Mouse (Mus musculus) small intestine, adult 2 months (tissue): ENCODE measurements around the gene Tut7. TPM values are rescaled to one million over a fixed set of nuclear protein-coding genes. Genes with fewer than 3 reads are reported as not detected.
"Not testable (repeated sequence)": the region's sequence is repeated elsewhere in the genome, so short reads cannot be mapped to it uniquely, and the experiment has no call there.

Experiments used
- H3K27ac ChIP-seq: fragments of 200-500 bp; 2 replicates; pipeline ENCODE4 v1.5.1; 2012; ENCODE audit warnings: low read depth, low read length, control low read depth, inconsistent platforms; ENCODE audit not compliant: insufficient read depth
- H3K27me3 ChIP-seq: fragments of 200-500 bp; 2 replicates; pipeline ENCODE4 v1.6.1; 2012; ENCODE audit warnings: mild to moderate bottlenecking, moderate library complexity, low read length, inconsistent platforms; ENCODE audit not compliant: control insufficient read depth, insufficient read depth
- H3K36me3 ChIP-seq: fragments of 200-500 bp; 2 replicates; pipeline ENCODE4 v1.6.1; 2012; ENCODE audit warnings: mild to moderate bottlenecking, low read length, control low read depth, inconsistent platforms; ENCODE audit not compliant: control insufficient read depth, insufficient read depth
- H3K4me1 ChIP-seq: fragments of 200-500 bp; 2 replicates; pipeline ENCODE4 v1.6.1; 2012; ENCODE audit warnings: low read length, inconsistent platforms, mixed read lengths; ENCODE audit not compliant: control insufficient read depth, insufficient read depth, insufficient read length
- H3K4me3 ChIP-seq: fragments of 200-500 bp; 2 replicates; pipeline ENCODE4 v1.5.1; 2012; ENCODE audit warnings: low read depth, mild to moderate bottlenecking, control low read depth, inconsistent platforms, low read length, moderate library complexity
- CTCF ChIP-seq: fragments of 200-500 bp; IDR thresholded peaks from 2 replicates; pipeline ENCODE4 v1.5.1; 2012; ENCODE audit warnings: low read depth, mild to moderate bottlenecking, control low read depth, inconsistent platforms, low read length, moderate library complexity, mixed read lengths; ENCODE audit not compliant: insufficient replicate concordance, insufficient read length; ENCODE audit errors: extremely low read depth
- POLR2A ChIP-seq: fragments of 200-500 bp; IDR thresholded peaks from 2 replicates; pipeline ENCODE4 v1.6.1; 2012; ENCODE audit warnings: low read depth, mild to moderate bottlenecking, control low read depth, inconsistent platforms, low read length, moderate library complexity
- WGBS: fragments of 180-500 bp; shearing (Covaris S2); methylation state at CpG from one replicate; pipeline ENCODE4 v1.1.7; 2018; 5-methylcytosine and 5-hydroxymethylcytosine counted together
- polyA plus RNA-seq: library from polyadenylated mRNA; depleted of rRNA; stranded (reverse); fragments of >200 nt; gene quantifications from 2 replicates; pipeline ENCODE4 v1.2.3, GENCODE M21; 2012

The Tut7 gene
- polyA plus RNA-seq, 1 experiment, result 33.3 TPM

DNA sequence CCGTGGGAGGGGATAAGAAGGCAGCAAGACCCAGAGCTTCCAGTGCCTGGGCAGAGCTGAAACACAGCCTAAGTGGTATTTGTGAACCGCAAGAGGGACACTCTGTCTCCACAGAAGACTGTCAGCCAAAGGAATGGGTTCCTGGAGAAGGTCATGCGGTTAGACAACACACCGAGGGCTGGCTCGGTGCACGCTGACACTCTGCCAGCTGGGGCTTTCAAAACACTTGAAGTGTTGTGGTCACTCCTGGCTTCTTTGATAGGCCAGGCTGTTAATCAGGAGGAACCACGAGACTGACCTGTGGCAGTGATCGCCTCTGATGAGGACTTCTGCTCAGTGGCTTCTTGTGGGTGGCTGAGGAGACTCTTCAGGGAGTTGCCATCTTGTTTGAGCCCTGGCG, 30.5 kb upstream of the Tut7 start:
- H3K27ac ChIP-seq, result no peak overlapping the region
- no peak for TF ChIP-seq CTCF
- TF ChIP-seq POLR2A, result no peak
- H3K36me3 ChIP-seq, result no peaks in the 10 kb centered on the region
- H3K4me1 ChIP-seq, result no peaks in the 10 kb centered on the region
- H3K27me3 ChIP-seq, result no peaks in the 10 kb centered on the region
- WGBS, result 68% methylated on average over 9 of the region's 9 CpGs
- no peak overlapping the region for H3K4me3 ChIP-seq

DNA sequence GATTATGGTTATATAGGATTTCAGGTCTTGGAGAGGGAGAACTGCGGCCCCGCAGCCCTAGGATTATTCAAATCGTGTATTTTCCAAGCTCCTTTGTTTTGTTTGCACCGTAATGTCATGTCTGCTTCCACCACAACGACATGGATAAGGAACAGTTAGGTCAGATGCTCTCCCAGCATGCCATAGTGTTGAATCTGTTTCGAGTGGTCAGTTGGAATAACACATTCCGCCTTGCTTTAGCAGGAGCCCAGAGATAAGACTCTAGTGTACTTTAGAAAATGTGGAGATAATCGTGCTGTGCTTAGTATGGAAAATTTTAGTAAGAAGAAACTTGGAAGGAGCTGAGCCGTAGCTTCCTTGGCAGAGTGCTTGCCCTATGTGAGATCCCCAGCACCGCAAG, 27.4 kb upstream of the Tut7 start:
- 64% methylated on average over 10 of the region's 10 CpGs for WGBS
- TF ChIP-seq CTCF (no peak), POLR2A (no peak)
- Histone ChIP-seq H3K27me3 (no peaks in the 10 kb centered on the region), H3K27ac (no peak overlapping the region), H3K4me3 (no peak overlapping the region), H3K36me3 (no peaks in the 10 kb centered on the region), H3K4me1 (no peaks in the 10 kb centered on the region)

DNA sequence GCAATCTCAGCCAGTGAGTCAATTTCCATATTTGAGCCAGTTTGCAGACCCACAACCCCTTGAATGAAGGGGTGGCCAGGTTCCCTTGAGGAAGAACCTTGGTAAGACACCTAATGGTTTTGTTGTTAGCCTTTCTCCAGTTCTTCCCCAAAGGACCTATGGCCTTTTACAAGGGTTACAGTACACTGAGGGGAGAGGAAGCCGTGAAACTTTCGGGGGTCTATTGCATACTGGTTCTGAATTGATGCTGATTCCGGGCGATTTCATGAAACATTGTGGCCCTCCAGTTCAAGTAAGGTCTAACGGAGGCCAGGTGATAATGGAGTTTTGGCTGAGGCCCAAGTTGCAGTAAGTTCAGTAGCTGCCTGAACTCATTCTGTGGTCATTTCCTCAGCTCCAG, 21.7 kb upstream of the Tut7 start:
- 82% methylated on average over 5 of the region's 5 CpGs for WGBS
- no peaks in the 10 kb centered on the region for H3K27me3 ChIP-seq
- H3K4me1 ChIP-seq, result peaks cover 3% of the 10 kb centered on the region; the same call in 1 of the 2 replicates
- no peaks in the 10 kb centered on the region for H3K36me3 ChIP-seq
- TF ChIP-seq CTCF (no peak), POLR2A (no peak)
- H3K4me3 ChIP-seq, result no peak overlapping the region
- H3K27ac ChIP-seq, result no peak overlapping the region

DNA sequence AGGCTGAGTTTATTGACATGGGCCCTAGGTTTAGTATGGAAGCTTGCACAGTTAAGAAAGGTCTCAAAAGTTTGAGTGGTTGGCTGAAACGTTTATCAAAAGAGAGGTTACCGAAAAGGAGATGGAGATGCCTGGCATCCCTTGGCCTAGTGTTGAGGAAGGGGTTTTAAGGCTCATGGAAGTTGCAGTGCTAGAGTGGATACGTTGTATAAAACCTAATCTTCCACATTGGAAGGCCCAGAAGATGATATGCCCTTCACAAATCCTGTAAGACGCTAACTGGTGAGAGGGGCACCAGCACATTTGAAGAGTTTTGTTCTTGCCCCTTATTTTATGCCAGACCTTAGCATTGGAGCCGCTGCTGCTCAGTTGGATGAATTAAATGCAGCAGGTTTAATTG, 21.0 kb upstream of the Tut7 start:
- 89% methylated on average over 5 of the region's 5 CpGs for WGBS
- H3K27ac ChIP-seq, result no peak overlapping the region
- TF ChIP-seq POLR2A (no peak), CTCF (no peak)

DNA sequence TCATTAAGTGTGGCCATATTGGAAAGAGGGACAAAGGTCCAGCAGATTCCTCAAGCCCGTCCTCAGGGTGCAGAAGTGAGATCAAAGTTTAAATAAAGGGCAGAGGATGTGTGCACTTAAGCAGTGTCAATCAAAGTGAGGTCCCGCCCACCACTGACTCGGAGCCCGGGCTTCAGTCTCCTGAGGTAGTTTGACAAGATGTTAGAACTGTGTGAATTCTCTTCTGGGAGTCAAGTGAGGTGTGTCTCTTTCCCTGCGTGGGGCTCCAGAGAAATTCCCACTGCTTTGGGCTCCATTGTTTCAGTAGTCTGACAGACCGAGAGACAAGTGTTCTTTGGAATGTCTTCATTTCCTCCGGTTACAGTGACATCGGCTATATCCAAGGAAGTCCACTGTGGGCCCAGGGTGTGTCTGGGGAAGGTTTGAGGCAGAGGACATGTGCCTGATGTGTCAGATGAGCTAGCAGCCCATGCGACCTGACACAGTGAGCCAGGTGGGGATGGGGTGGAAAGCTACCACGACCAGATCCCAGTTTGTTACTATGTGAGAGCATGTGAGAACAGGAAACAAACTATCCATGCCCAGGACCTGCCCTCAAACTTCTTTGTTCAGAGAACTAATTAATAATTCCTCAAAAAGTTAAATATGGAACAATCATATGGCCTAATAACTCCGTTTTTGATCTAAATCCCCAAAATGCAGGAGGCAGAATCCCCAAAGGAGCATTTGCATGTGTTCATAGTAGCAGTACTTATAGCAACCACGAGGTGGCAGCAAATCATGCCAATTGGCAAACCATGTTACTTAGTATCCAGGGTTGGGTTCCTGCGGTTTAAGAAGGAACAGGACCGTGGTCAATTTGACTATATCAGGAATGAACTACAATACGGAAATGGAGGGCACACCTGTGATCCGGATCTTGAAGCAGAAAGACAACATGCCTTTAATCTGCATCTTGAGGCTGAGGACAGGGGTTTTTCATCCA, 19.6 kb upstream of the Tut7 start:
- H3K4me3 ChIP-seq, result peak overlapping the region; percentile 50
- TF ChIP-seq POLR2A (no peak), CTCF (no peak)
- WGBS, result 13% methylated on average over 16 of the region's 16 CpGs

More for the DNA sequence above, 21.0 kb upstream of the Tut7 start:
- H3K27me3 ChIP-seq, result no peaks in the 10 kb centered on the region
- no peak overlapping the region for H3K4me3 ChIP-seq
- no peaks in the 10 kb centered on the region for H3K36me3 ChIP-seq
- peaks cover 3% of the 10 kb centered on the region; the same call in 1 of the 2 replicates for H3K4me1 ChIP-seq

DNA sequence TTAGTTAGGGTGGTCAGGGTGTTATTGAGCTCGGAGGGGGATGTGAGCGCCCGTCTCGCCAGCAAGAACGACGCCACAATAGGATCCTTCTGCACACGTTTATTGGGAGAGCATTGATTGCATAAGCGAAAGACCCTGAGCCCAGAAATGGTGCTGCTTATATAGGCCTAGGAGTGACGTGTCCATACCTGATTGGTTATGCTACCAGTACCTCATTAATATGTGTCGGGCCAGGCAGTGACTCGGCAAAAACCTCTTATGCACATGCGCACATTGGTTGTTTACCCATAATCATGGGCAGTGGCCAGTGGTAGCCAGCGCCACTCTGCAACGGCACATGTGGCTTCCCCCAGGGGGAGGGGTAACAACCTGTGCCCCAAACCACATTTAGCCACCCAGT, 18.8 kb upstream of the Tut7 start:
- H3K27ac ChIP-seq, H3K27me3 ChIP-seq, H3K36me3 ChIP-seq, H3K4me1 ChIP-seq, H3K4me3 ChIP-seq: not testable (repeated sequence)
- WGBS, result 88% methylated on average over 14 of the region's 14 CpGs

More for the DNA sequence above, 19.6 kb upstream of the Tut7 start:
- H3K27ac ChIP-seq, result peak overlapping the region; percentile 17; the same call in 1 of the 2 replicates
- no peaks in the 10 kb centered on the region for H3K27me3 ChIP-seq
- H3K36me3 ChIP-seq, result no peaks in the 10 kb centered on the region
- H3K4me1 ChIP-seq, result peaks cover 3% of the 10 kb centered on the region; the same call in 1 of the 2 replicates

DNA sequence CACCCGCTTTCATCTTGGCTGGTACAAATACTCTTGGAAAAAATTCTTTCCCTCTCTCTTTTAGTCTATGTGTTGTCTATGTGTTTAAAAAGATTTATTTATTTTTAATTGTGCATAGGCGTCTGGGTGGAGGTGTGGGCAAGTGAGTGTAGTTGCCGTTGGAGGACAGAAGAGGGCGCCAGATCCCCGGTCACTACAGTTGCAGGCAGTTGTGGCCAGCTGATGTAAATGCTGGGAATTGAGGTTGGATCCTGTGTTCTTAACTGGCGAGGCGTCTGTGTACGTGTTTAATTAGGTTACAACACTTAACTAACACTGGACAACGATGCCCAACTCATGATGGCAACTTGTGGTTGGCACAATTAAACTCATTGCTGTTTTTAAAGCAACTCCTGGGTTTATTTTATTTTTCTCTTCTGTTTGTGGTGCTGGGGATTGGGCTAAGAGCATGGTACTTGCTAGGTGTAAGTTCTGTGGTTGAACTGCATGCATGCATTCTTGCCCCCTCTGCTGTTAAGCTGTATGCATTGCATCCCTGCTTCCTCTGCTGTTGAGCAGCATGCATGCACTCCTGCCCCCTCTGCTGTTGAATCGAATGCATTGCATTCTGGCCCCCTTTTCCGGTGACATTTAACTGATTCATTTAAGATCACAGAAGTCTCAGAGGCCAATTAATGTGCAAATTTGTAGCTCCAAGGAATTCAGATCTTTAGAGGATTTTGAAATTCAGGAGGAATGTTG, 17.7 kb upstream of the Tut7 start:
- Histone ChIP-seq H3K4me3 (no peak overlapping the region), H3K27ac (no peak overlapping the region), H3K27me3 (no peaks in the 10 kb centered on the region), H3K36me3 (no peaks in the 10 kb centered on the region), H3K4me1 (peaks cover 4% of the 10 kb centered on the region; the same call in 1 of the 2 replicates)
- TF ChIP-seq POLR2A (no peak), CTCF (peak; percentile 99; the same call in 1 of the 2 replicates)
- WGBS, result 69% methylated on average over 11 of the region's 11 CpGs
